Mouse (Mus musculus): ENCODE results near the gene Eci1. TPM values are rescaled to one million over a fixed set of nuclear protein-coding genes. Genes with fewer than 3 reads are reported as not detected.
A peak's percentile ranks its signal among the peaks of the same experiment; 100 is the strongest.

Gene Eci1
- not detected in 2 replicates for polyA plus RNA-seq (2012; ENCODE audit: insufficient read depth, insufficient read length, low replicate concordance, missing spikeins)

DNA sequence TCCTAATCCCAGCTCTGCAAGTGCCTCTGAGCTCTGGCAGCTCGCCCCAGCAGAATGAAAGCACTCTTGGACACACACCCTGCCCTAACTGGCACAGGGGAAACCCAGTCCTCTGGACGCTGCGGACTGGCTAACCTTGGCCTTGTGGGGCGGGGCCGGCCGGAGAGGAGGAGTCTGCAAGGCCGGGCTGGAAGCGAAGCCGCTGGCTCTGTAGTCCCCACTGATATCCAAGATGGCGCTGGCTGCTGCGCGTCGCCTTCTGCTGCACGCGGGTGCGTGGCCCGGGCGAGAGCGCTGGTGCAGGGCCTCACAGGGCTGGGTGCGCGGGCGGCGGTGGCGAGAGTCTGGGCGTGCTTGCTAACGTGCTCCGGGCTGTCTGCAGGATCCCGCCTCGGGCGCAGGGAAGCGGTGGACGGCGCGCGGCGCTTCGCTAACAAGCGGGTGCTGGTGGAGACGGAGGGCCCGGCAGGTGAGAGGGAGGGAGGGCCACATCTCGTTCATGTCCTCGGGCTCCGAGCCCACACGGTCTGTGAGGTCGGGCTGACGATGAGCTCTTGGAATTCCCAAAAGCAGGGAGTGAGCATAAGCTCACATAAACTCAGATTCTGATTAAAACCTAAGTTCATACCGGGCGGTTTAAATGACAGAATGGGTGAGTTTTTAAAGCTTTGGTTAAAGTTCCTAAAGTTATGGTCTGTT lies at the start of gene Eci1:
Gene Eci1, plus strand, starts transcription at position 171 of the 699 bp plus-strand sequence.
- WGBS = under 1% methylated on average over 48 of the region's 48 CpGs
- H3K4me3 ChIP-seq (ENCODE audit: insufficient read depth, low read depth, low read length) = peak within 1 kb of the TSS; percentile 90
- peaks cover 13% of the 10 kb centered on the region for H3K4me1 ChIP-seq (ENCODE audit: control insufficient read depth, insufficient read depth, low read length)
- TF ChIP-seq POLR2A (IDR thresholded peaks at IDR 0.05; ENCODE audit: insufficient read depth, low read depth, low read length) = peak; percentile 79
- TF ChIP-seq CTCF (IDR thresholded peaks at IDR 0.05; ENCODE audit: insufficient read depth, low read depth, low read length) = no peak
- peak within 1 kb of the TSS; percentile 97 for H3K27ac ChIP-seq (ENCODE audit: insufficient read depth, low read depth, low read length)

GRCm38 (mm10) chr17:24378496-24378895 lies 47.9 kb upstream of the Eci1 start:
- no peaks in the 10 kb centered on the region for H3K4me1 ChIP-seq (ENCODE audit: control insufficient read depth, insufficient read depth, low read length)
- 85% methylated on average over 2 of the region's 2 CpGs for WGBS
- no peak for TF ChIP-seq POLR2A (IDR thresholded peaks at IDR 0.05; ENCODE audit: insufficient read depth, low read depth, low read length)
- TF ChIP-seq CTCF (IDR thresholded peaks at IDR 0.05; ENCODE audit: insufficient read depth, low read depth, low read length) = no peak
- no peak overlapping the region for H3K27ac ChIP-seq (ENCODE audit: insufficient read depth, low read depth, low read length)
- H3K4me3 ChIP-seq (ENCODE audit: insufficient read depth, low read depth, low read length) = no peak overlapping the region

DNA sequence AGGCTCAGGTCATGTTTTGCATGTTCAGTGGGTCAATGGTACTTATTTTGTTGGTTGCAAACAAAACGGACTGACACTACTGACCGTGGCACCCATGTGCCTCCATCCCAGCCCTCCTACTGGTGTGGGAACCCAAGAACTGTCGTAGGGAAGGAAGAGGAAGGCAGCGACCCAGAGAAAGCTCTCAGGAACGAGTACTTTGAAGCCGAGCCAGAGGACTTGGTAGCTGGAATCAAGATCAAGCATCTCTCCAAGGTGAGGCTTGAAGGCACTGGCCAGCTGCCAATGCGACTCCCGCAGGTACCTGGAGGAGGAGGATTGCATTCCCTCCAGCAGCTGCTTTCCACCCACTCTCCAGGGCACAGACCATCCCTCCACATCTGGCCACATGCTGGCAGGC lies 42.7 kb upstream of the Eci1 start:
- H3K4me3 ChIP-seq (ENCODE audit: insufficient read depth, low read depth, low read length) = no peak overlapping the region
- 83% methylated on average over 8 of the region's 8 CpGs for WGBS

GRCm38 (mm10) chr17:24388711-24389110 lies 37.7 kb upstream of the Eci1 start:
- TF ChIP-seq CTCF (IDR thresholded peaks at IDR 0.05; ENCODE audit: insufficient read depth, low read depth, low read length) (no peak), POLR2A (IDR thresholded peaks at IDR 0.05; ENCODE audit: insufficient read depth, low read depth, low read length) (no peak)
- WGBS = 92% methylated on average over 5 of the region's 5 CpGs
- H3K4me1 ChIP-seq (ENCODE audit: control insufficient read depth, insufficient read depth, low read length) = no peaks in the 10 kb centered on the region

More for the DNA sequence above, 42.7 kb upstream of the Eci1 start:
- TF ChIP-seq POLR2A (IDR thresholded peaks at IDR 0.05; ENCODE audit: insufficient read depth, low read depth, low read length) = no peak
- Histone ChIP-seq H3K27ac (ENCODE audit: insufficient read depth, low read depth, low read length) (no peak overlapping the region), H3K4me1 (ENCODE audit: control insufficient read depth, insufficient read depth, low read length) (no peaks in the 10 kb centered on the region)

GRCm38 (mm10) chr17:24389865-24390264 lies 36.6 kb upstream of the Eci1 start:
- TF ChIP-seq CTCF (IDR thresholded peaks at IDR 0.05; ENCODE audit: insufficient read depth, low read depth, low read length) (no peak), POLR2A (IDR thresholded peaks at IDR 0.05; ENCODE audit: insufficient read depth, low read depth, low read length) (no peak)
- WGBS = 7% methylated on average over 2 of the region's 2 CpGs
- Histone ChIP-seq H3K4me1 (ENCODE audit: control insufficient read depth, insufficient read depth, low read length) (no peaks in the 10 kb centered on the region), H3K4me3 (ENCODE audit: insufficient read depth, low read depth, low read length) (no peak overlapping the region), H3K27ac (ENCODE audit: insufficient read depth, low read depth, low read length) (no peak overlapping the region)

More at GRCm38 (mm10) chr17:24388711-24389110, 37.7 kb upstream of the Eci1 start:
- Histone ChIP-seq H3K27ac (ENCODE audit: insufficient read depth, low read depth, low read length) (no peak overlapping the region), H3K4me3 (ENCODE audit: insufficient read depth, low read depth, low read length) (no peak overlapping the region)

DNA sequence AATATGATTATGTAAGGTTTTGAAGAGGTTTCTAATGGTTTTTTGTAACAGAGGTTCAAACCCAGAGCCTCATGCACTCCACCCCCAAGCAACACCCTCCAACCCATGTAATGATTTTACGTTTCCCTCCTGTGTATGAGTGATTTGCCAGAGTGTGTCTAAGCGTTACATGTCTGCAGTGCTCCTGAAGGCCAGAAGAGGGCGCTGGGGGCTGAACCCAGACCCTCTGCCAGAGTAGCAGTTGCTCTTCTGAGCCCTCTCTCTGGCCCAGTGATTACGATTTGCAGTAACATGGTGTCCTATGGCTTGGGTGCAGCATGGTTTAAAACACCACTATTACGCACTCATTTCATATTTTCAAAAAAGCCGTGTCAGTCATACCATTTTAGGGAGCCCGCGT lies 35.3 kb upstream of the Eci1 start:
- WGBS = 72% methylated on average over 8 of the region's 8 CpGs
- Histone ChIP-seq H3K4me1 (ENCODE audit: control insufficient read depth, insufficient read depth, low read length) (no peaks in the 10 kb centered on the region), H3K4me3 (ENCODE audit: insufficient read depth, low read depth, low read length) (no peak overlapping the region), H3K27ac (ENCODE audit: insufficient read depth, low read depth, low read length) (no peak overlapping the region)
- no peak for TF ChIP-seq CTCF (IDR thresholded peaks at IDR 0.05; ENCODE audit: insufficient read depth, low read depth, low read length)
- TF ChIP-seq POLR2A (IDR thresholded peaks at IDR 0.05; ENCODE audit: insufficient read depth, low read depth, low read length) = no peak

DNA sequence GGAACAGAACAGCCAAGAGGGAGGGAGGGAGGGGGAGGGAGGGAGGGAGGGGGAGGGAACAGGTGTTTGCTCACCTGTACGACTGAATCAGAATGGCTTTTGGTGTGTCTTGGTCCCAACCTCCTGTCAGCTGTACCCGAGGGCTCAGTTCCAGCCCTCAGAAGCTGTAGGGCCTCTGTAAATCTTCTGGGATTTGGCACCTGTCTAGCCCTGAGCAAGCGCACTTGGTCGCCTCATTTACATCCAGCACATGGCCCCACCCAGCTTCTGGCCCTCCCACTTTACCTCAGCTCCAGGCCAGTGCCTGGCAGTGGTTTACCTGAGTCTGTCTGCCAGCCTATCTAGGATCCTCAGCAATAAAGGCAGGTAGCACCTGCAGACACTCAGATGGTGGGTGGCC lies 32.9 kb upstream of the Eci1 start:
- Histone ChIP-seq H3K4me1 (ENCODE audit: control insufficient read depth, insufficient read depth, low read length) (no peaks in the 10 kb centered on the region), H3K4me3 (ENCODE audit: insufficient read depth, low read depth, low read length) (no peak overlapping the region), H3K27ac (ENCODE audit: insufficient read depth, low read depth, low read length) (no peak overlapping the region)
- 52% methylated on average over 4 of the region's 4 CpGs for WGBS
- TF ChIP-seq CTCF (IDR thresholded peaks at IDR 0.05; ENCODE audit: insufficient read depth, low read depth, low read length) = no peak
- TF ChIP-seq POLR2A (IDR thresholded peaks at IDR 0.05; ENCODE audit: insufficient read depth, low read depth, low read length) = no peak

GRCm38 (mm10) chr17:24394456-24394855 lies 32.0 kb upstream of the Eci1 start:
- no peak overlapping the region for H3K27ac ChIP-seq (ENCODE audit: insufficient read depth, low read depth, low read length)
- 90% methylated on average over 7 of the region's 7 CpGs for WGBS
- no peaks in the 10 kb centered on the region for H3K4me1 ChIP-seq (ENCODE audit: control insufficient read depth, insufficient read depth, low read length)
- TF ChIP-seq POLR2A (IDR thresholded peaks at IDR 0.05; ENCODE audit: insufficient read depth, low read depth, low read length) = no peak
- TF ChIP-seq CTCF (IDR thresholded peaks at IDR 0.05; ENCODE audit: insufficient read depth, low read depth, low read length) = no peak
- H3K4me3 ChIP-seq (ENCODE audit: insufficient read depth, low read depth, low read length) = no peak overlapping the region

GRCm38 (mm10) chr17:24402371-24402770 lies 24.1 kb upstream of the Eci1 start:
- Histone ChIP-seq H3K4me3 (ENCODE audit: insufficient read depth, low read depth, low read length) (no peak overlapping the region), H3K4me1 (ENCODE audit: control insufficient read depth, insufficient read depth, low read length) (no peaks in the 10 kb centered on the region), H3K27ac (ENCODE audit: insufficient read depth, low read depth, low read length) (no peak overlapping the region)
- TF ChIP-seq POLR2A (IDR thresholded peaks at IDR 0.05; ENCODE audit: insufficient read depth, low read depth, low read length) = no peak
- TF ChIP-seq CTCF (IDR thresholded peaks at IDR 0.05; ENCODE audit: insufficient read depth, low read depth, low read length) = no peak
- 84% methylated on average over 3 of the region's 3 CpGs for WGBS
